Mouse (Mus musculus): Measurements from ENCODE around the gene Hmg20b. TPM values are rescaled to one million over a fixed set of nuclear protein-coding genes. Genes with fewer than 3 reads are reported as not detected.

Gene Hmg20b
- polyA plus RNA-seq, 1 experiment from 2014 or later = 92.5 TPM

GRCm38 (mm10) chr10:81298369-81299100 is 51.7 kb downstream of the Hmg20b start:
- Histone ChIP-seq H3K27me3 (no peaks in the 10 kb centered on the region), H3K9me3 (no peaks in the 10 kb centered on the region), H3K27ac (peak overlapping the region; percentile 72), H3K9ac (no peak overlapping the region), H3K36me3 (no peaks in the 10 kb centered on the region), H3K4me1 (peaks cover 74% of the 10 kb centered on the region), H3K4me3 (no peak overlapping the region), H3K4me2 (peak overlapping the region; percentile 3; the same call in 1 of the 2 replicates)
- ATAC-seq (ENCODE audit: borderline replicate concordance, extremely low read depth, low FRiP score, low TSS enrichment) = no peak
- 87% methylated on average over 17 of the region's 17 CpGs for WGBS

- no peak overlapping the region for H3K4me3 ChIP-seq
- H3K9me3 ChIP-seq = no peaks in the 10 kb centered on the region
- H3K27me3 ChIP-seq = no peaks in the 10 kb centered on the region
- WGBS = 43% methylated on average over 10 of the region's 10 CpGs
- peak; percentile 28; the same call in 1 of the 2 replicates for ATAC-seq (ENCODE audit: borderline replicate concordance, extremely low read depth, low FRiP score, low TSS enrichment)
- H3K27ac ChIP-seq = peak overlapping the region; percentile 72
- peaks cover 68% of the 10 kb centered on the region for H3K4me1 ChIP-seq
- no peak overlapping the region for H3K9ac ChIP-seq
- peak overlapping the region; percentile 3; the same call in 1 of the 2 replicates for H3K4me2 ChIP-seq
- no peaks in the 10 kb centered on the region for H3K36me3 ChIP-seq
Measured at GRCm38 (mm10) chr10:81297845-81298244, 52.4 kb downstream of the Hmg20b start.

GRCm38 (mm10) chr10:81297246-81297645 is 53.0 kb downstream of the Hmg20b start:
- no peak for ATAC-seq (ENCODE audit: borderline replicate concordance, extremely low read depth, low FRiP score, low TSS enrichment)
- WGBS = 74% methylated on average over 6 of the region's 6 CpGs
- no peaks in the 10 kb centered on the region for H3K36me3 ChIP-seq
- peak overlapping the region; percentile 72 for H3K27ac ChIP-seq
- H3K4me1 ChIP-seq = peaks cover 62% of the 10 kb centered on the region
- H3K4me2 ChIP-seq = no peak overlapping the region
- H3K4me3 ChIP-seq = no peak overlapping the region
- no peaks in the 10 kb centered on the region for H3K9me3 ChIP-seq
- H3K27me3 ChIP-seq = no peaks in the 10 kb centered on the region
- H3K9ac ChIP-seq = no peak overlapping the region

Small RNAs within 50 kb of the gene (microRNA-seq; reads per million reads assigned to microRNA genes)
- not detected for gene Mir6913

Other genes starting within 250 kb of the Hmg20b start
- 178 and 180 TPM in 2 replicates for gene Map2k2, start 244.6 kb downstream of the Hmg20b start, polyA plus RNA-seq (2015; fragmentation: Nextera tagmentation; extraction: Ambion mirVana)
- gene Zbtb7a, start 215.3 kb downstream of the Hmg20b start, polyA plus RNA-seq (2015; fragmentation: Nextera tagmentation; extraction: Ambion mirVana) = 34.1 and 36.9 TPM in 2 replicates
- 41.0 and 47.5 TPM in 2 replicates for gene Pias4, start 182.6 kb downstream of the Hmg20b start, polyA plus RNA-seq (2015; fragmentation: Nextera tagmentation; extraction: Ambion mirVana)
- 567 and 596 TPM in 2 replicates for gene Eef2, start 173.8 kb downstream of the Hmg20b start, polyA plus RNA-seq (2015; fragmentation: Nextera tagmentation; extraction: Ambion mirVana)
- gene Dapk3, start 167.5 kb downstream of the Hmg20b start, polyA plus RNA-seq (2015; fragmentation: Nextera tagmentation; extraction: Ambion mirVana) = 52.6 and 56.1 TPM in 2 replicates
- gene 4930442H23Rik, start 166.6 kb downstream of the Hmg20b start, polyA plus RNA-seq (2015; fragmentation: Nextera tagmentation; extraction: Ambion mirVana) = 0.16 TPM in 2 replicates
- gene Nmrk2, start 148.4 kb downstream of the Hmg20b start, polyA plus RNA-seq (2015; fragmentation: Nextera tagmentation; extraction: Ambion mirVana) = 0.11 and 0.30 TPM in 2 replicates
- 0.14 and 0.29 TPM in 2 replicates for gene Atcay, start 119.6 kb downstream of the Hmg20b start, polyA plus RNA-seq (2015; fragmentation: Nextera tagmentation; extraction: Ambion mirVana)
- gene Zfr2, start 117.3 kb downstream of the Hmg20b start, polyA plus RNA-seq (2015; fragmentation: Nextera tagmentation; extraction: Ambion mirVana) = 5.3 and 5.4 TPM in 2 replicates
- gene Matk, start 97.5 kb downstream of the Hmg20b start, polyA plus RNA-seq (2015; fragmentation: Nextera tagmentation; extraction: Ambion mirVana) = 2.7 and 3.9 TPM in 2 replicates
- 208 and 225 TPM in 2 replicates for gene Mrpl54, start 83.5 kb downstream of the Hmg20b start, polyA plus RNA-seq (2015; fragmentation: Nextera tagmentation; extraction: Ambion mirVana)
- 60.7 and 66.5 TPM in 2 replicates for gene Apba3, start 83.5 kb downstream of the Hmg20b start, polyA plus RNA-seq (2015; fragmentation: Nextera tagmentation; extraction: Ambion mirVana)
- gene Tjp3, start 58.9 kb downstream of the Hmg20b start, polyA plus RNA-seq (2015; fragmentation: Nextera tagmentation; extraction: Ambion mirVana) = 26.4 and 28.8 TPM in 2 replicates
- gene Pip5k1c, start 57.5 kb downstream of the Hmg20b start, polyA plus RNA-seq (2015; fragmentation: Nextera tagmentation; extraction: Ambion mirVana) = 45.4 and 47.0 TPM in 2 replicates
- gene Cactin, start 29.4 kb downstream of the Hmg20b start, polyA plus RNA-seq (2015; fragmentation: Nextera tagmentation; extraction: Ambion mirVana) = 48.4 and 49.9 TPM in 2 replicates
- 17.8 and 18.3 TPM in 2 replicates for gene Tbxa2r, start 21.7 kb downstream of the Hmg20b start, polyA plus RNA-seq (2015; fragmentation: Nextera tagmentation; extraction: Ambion mirVana)
- 0.07 and 0.10 TPM in 2 replicates for gene Gipc3, start 7.2 kb downstream of the Hmg20b start, polyA plus RNA-seq (2015; fragmentation: Nextera tagmentation; extraction: Ambion mirVana)
- gene Mfsd12, start 7.0 kb upstream of the Hmg20b start, polyA plus RNA-seq (2015; fragmentation: Nextera tagmentation; extraction: Ambion mirVana) = 17.6 and 20.4 TPM in 2 replicates
- 2.0 and 3.0 TPM in 2 replicates for gene 4930404N11Rik, start 15.3 kb upstream of the Hmg20b start, polyA plus RNA-seq (2015; fragmentation: Nextera tagmentation; extraction: Ambion mirVana)
- gene Fzr1, start 28.0 kb upstream of the Hmg20b start, polyA plus RNA-seq (2015; fragmentation: Nextera tagmentation; extraction: Ambion mirVana) = 110 and 115 TPM in 2 replicates
- gene Dohh, start 33.9 kb upstream of the Hmg20b start, polyA plus RNA-seq (2015; fragmentation: Nextera tagmentation; extraction: Ambion mirVana) = 75.9 and 79.8 TPM in 2 replicates
- gene Gm48551, start 34.0 kb upstream of the Hmg20b start, polyA plus RNA-seq (2015; fragmentation: Nextera tagmentation; extraction: Ambion mirVana) = 1.6 and 2.7 TPM in 2 replicates
- gene Gm48552, start 38.5 kb upstream of the Hmg20b start, polyA plus RNA-seq (2015; fragmentation: Nextera tagmentation; extraction: Ambion mirVana) = 0.45 and 2.3 TPM in 2 replicates
- 4.4 TPM in 2 replicates for gene Smim24, start 42.6 kb upstream of the Hmg20b start, polyA plus RNA-seq (2015; fragmentation: Nextera tagmentation; extraction: Ambion mirVana)
- gene Nfic, start 105.2 kb upstream of the Hmg20b start, polyA plus RNA-seq (2015; fragmentation: Nextera tagmentation; extraction: Ambion mirVana) = 86.0 and 87.2 TPM in 2 replicates
- 0.34 and 0.42 TPM in 2 replicates for gene Celf5, start 132.2 kb upstream of the Hmg20b start, polyA plus RNA-seq (2015; fragmentation: Nextera tagmentation; extraction: Ambion mirVana)
- gene Ncln, start 145.9 kb upstream of the Hmg20b start, polyA plus RNA-seq (2015; fragmentation: Nextera tagmentation; extraction: Ambion mirVana) = 81.8 and 82.8 TPM in 2 replicates
- 2.5 and 3.6 TPM in 2 replicates for gene S1pr4, start 149.7 kb upstream of the Hmg20b start, polyA plus RNA-seq (2015; fragmentation: Nextera tagmentation; extraction: Ambion mirVana)
- 1.7 and 1.8 TPM in 2 replicates for gene Gna15, start 173.7 kb upstream of the Hmg20b start, polyA plus RNA-seq (2015; fragmentation: Nextera tagmentation; extraction: Ambion mirVana)
- gene Gna11, start 194.7 kb upstream of the Hmg20b start, polyA plus RNA-seq (2015; fragmentation: Nextera tagmentation; extraction: Ambion mirVana) = 72.7 and 74.2 TPM in 2 replicates
- 662 and 670 TPM in 2 replicates for gene Aes, start 209.0 kb upstream of the Hmg20b start, polyA plus RNA-seq (2015; fragmentation: Nextera tagmentation; extraction: Ambion mirVana)
- 39.3 and 49.7 TPM in 2 replicates for gene Tle2, start 224.1 kb upstream of the Hmg20b start, polyA plus RNA-seq (2015; fragmentation: Nextera tagmentation; extraction: Ambion mirVana)

All from lung, embryonic 15.5 days (tissue).